Comparison of ENCODE assay signal across 14 mouse cellular contexts in genomic region chr14:60670191-60670590, GRCm38 (mm10). TPM values are rescaled to one million over a fixed set of nuclear protein-coding genes. Genes with fewer than 3 reads are reported as not detected.
DNase-seq lines count a peak whose midpoint lies in the region; ATAC-seq and TF ChIP-seq lines count a peak whose summit lies in the region.
"Had no signal": no experiment of that assay in that cellular context is flagged by ENCODE, and none has a peak within 500 bp of the region (broad histone marks: within the 10 kb centered on the region; RNA-seq: fewer than 3 reads in every experiment).

No protein-coding gene starts in this region.

- TF ChIP-seq CTCF in lung, postnatal 0 days (IDR thresholded peaks at IDR 0.05) = no peak

- ATAC-seq in hindbrain, embryonic 12.5 days (ENCODE audit: low FRiP score) = 0 out of 2 replicates have a peak, but pooled peaks have one; percentile 29
- ATAC-seq in hindbrain, embryonic 13.5 days (ENCODE audit: low FRiP score) = no peak
- peak; percentile 64 for ATAC-seq in lung, postnatal 0 days

- H3K4me1 ChIP-seq in hindbrain, embryonic 12.5 days = peaks cover 13% of the 10 kb centered on the region
- peaks cover 23% of the 10 kb centered on the region for H3K4me1 ChIP-seq in hindbrain, embryonic 13.5 days (replicated peaks)
- no peaks in the 10 kb centered on the region for H3K4me1 ChIP-seq in lung, postnatal 0 days (ENCODE audit: insufficient read depth, low read depth, low read length)

- peak overlapping the region; percentile 9; the same call in 1 of the 2 replicates for H3K27ac ChIP-seq in hindbrain, embryonic 12.5 days
- no peak overlapping the region for H3K27ac ChIP-seq in hindbrain, embryonic 13.5 days
- H3K27ac ChIP-seq in lung, postnatal 0 days (ENCODE audit: low read length) = no peak overlapping the region
- H3K27ac ChIP-seq: neural tube, embryonic 15.5 days had no signal

- H3K36me3 ChIP-seq in hindbrain, embryonic 12.5 days = no peaks in the 10 kb centered on the region
- no peaks in the 10 kb centered on the region for H3K36me3 ChIP-seq in hindbrain, embryonic 13.5 days
- H3K36me3 ChIP-seq in lung, postnatal 0 days (ENCODE audit: insufficient read depth, low read length) = no peaks in the 10 kb centered on the region
- H3K36me3 ChIP-seq: neural tube, embryonic 15.5 days had no signal

- no peak overlapping the region for H3K4me2 ChIP-seq in hindbrain, embryonic 12.5 days (replicated peaks)
- H3K4me2 ChIP-seq in hindbrain, embryonic 13.5 days = no peak overlapping the region
- H3K4me2 ChIP-seq in lung, postnatal 0 days (replicated peaks; ENCODE audit: low read depth, low read length) = no peak overlapping the region
- H3K4me2 ChIP-seq: neural tube, embryonic 15.5 days had no signal

- no peak overlapping the region for H3K9ac ChIP-seq in hindbrain, embryonic 12.5 days
- no peak overlapping the region for H3K9ac ChIP-seq in hindbrain, embryonic 13.5 days
- no peak overlapping the region for H3K9ac ChIP-seq in lung, postnatal 0 days (replicated peaks; ENCODE audit: low read depth)
- H3K9ac ChIP-seq: neural tube, embryonic 15.5 days had no signal

- DNase-seq in lung, postnatal 0 days (ENCODE audit: low spot score) = peak; percentile 57
- no peak for DNase-seq in lung, postnatal 14 days
- peak; percentile 52 to 75 for DNase-seq in right cerebral cortex, postnatal 10 days (ENCODE audit: low spot score in 2 of 2)
- DNase-seq in right cerebral cortex, postnatal 25 days = no peak
- peak; percentile 61 for DNase-seq in telencephalon, adult 2 months (ENCODE audit: low read depth, low spot score)
- no peak for DNase-seq in embryo, embryonic 9.5 days (ENCODE audit: extremely low spot score)
- DNase-seq: cerebellum, adult 9-11 months; gastrocnemius, postnatal 14 days; kidney, adult 18-20 months; kidney, postnatal 10 days; thymus, adult 18-20 months had no signal

- H3K9me3 ChIP-seq in hindbrain, embryonic 12.5 days (replicated peaks) = no peaks in the 10 kb centered on the region
- H3K9me3 ChIP-seq in hindbrain, embryonic 13.5 days = no peaks in the 10 kb centered on the region
- no peaks in the 10 kb centered on the region for H3K9me3 ChIP-seq in lung, postnatal 0 days (ENCODE audit: low read length)
- H3K9me3 ChIP-seq: neural tube, embryonic 15.5 days had no signal

- TF ChIP-seq EP300 in lung, postnatal 0 days (IDR thresholded peaks at IDR 0.05) = no peak

- 41% methylated on average over 7 of the region's 7 CpGs for WGBS in hindbrain, embryonic 12.5 days
- 21% methylated on average over 7 of the region's 7 CpGs for WGBS in hindbrain, embryonic 13.5 days
- WGBS in lung, postnatal 0 days = 66% methylated on average over 7 of the region's 7 CpGs

- H3K4me3 ChIP-seq in hindbrain, embryonic 12.5 days = no peak overlapping the region
- H3K4me3 ChIP-seq in hindbrain, embryonic 13.5 days = no peak overlapping the region
- H3K4me3 ChIP-seq in lung, postnatal 0 days (ENCODE audit: low read depth, low read length) = no peak overlapping the region
- H3K4me3 ChIP-seq: neural tube, embryonic 15.5 days had no signal

- no peaks in the 10 kb centered on the region for H3K27me3 ChIP-seq in hindbrain, embryonic 12.5 days
- no peaks in the 10 kb centered on the region for H3K27me3 ChIP-seq in hindbrain, embryonic 13.5 days
- H3K27me3 ChIP-seq in lung, postnatal 0 days (replicated peaks; ENCODE audit: insufficient read depth, low read length) = no peaks in the 10 kb centered on the region
- H3K27me3 ChIP-seq: neural tube, embryonic 15.5 days had no signal

RNA-seq across cellular contexts. Expression of gene Spata13, which starts 36.4 kb away (rescaled TPM):
- polyA plus RNA-seq in hindbrain, embryonic 12.5 days (2016; fragmentation: Nextera tagmentation; extraction: Ambion mirVana) = 53.7 and 63.2 TPM in 2 replicates
- polyA plus RNA-seq in hindbrain, embryonic 13.5 days (2015; fragmentation: Nextera tagmentation; extraction: Ambion mirVana) = 34.8 and 37.0 TPM in 2 replicates
- 11.7 and 15.5 TPM in 2 replicates for polyA plus RNA-seq in lung, postnatal 0 days (2015; fragmentation: Nextera tagmentation; extraction: Ambion mirVana)

Comparison
In these comparisons a context has a peak if more than half of its experiments do, and no peak if none do; other contexts are left out.
1. DNase-seq: peak in lung, postnatal 0 days (single experiment), right cerebral cortex, postnatal 10 days (2 of 2) and telencephalon, adult 2 months (single experiment); none in lung, postnatal 14 days (single experiment), right cerebral cortex, postnatal 25 days (single experiment) and embryo, embryonic 9.5 days (single experiment).